ENCODE assay signal across 29 mouse cellular contexts in genomic region chr5:119379915-119380432, GRCm38 (mm10).
DNase-seq lines count a peak whose midpoint lies in the region; ATAC-seq lines count a peak whose summit lies in the region.
"Had no signal": no experiment of that assay in that cellular context is flagged by ENCODE, and none has a peak within 500 bp of the region (broad histone marks: within the 10 kb centered on the region; RNA-seq: fewer than 3 reads in every experiment).

No protein-coding gene starts in this region.

- H3K4me2 ChIP-seq in midbrain, embryonic 15.5 days: no peak overlapping the region
- no peak overlapping the region for H3K4me2 ChIP-seq in limb, embryonic 11.5 days (ENCODE audit: low read depth, severe bottlenecking)
- H3K4me2 ChIP-seq: embryonic facial prominence, embryonic 13.5 days; embryonic facial prominence, embryonic 15.5 days; forebrain, embryonic 12.5 days had no signal

- peaks cover 32% of the 10 kb centered on the region for H3K4me1 ChIP-seq in midbrain, embryonic 10.5 days
- no peaks in the 10 kb centered on the region for H3K4me1 ChIP-seq in midbrain, embryonic 15.5 days
- peaks cover 9% of the 10 kb centered on the region; the same call in 1 of the 2 replicates for H3K4me1 ChIP-seq in limb, embryonic 11.5 days (ENCODE audit: control insufficient read depth, insufficient read depth, low read length)
- H3K4me1 ChIP-seq: embryonic facial prominence, embryonic 15.5 days; forebrain, embryonic 12.5 days had no signal

- peaks cover 5% of the 10 kb centered on the region; the same call in 1 of the 2 replicates for H3K9me3 ChIP-seq in midbrain, embryonic 10.5 days (replicated peaks)
- no peaks in the 10 kb centered on the region for H3K9me3 ChIP-seq in midbrain, embryonic 15.5 days
- H3K9me3 ChIP-seq in limb, embryonic 11.5 days (ENCODE audit: control insufficient read depth, low read length): no peaks in the 10 kb centered on the region; the same call in 1 of the 2 replicates
- H3K9me3 ChIP-seq: embryonic facial prominence, embryonic 13.5 days; embryonic facial prominence, embryonic 15.5 days; forebrain, embryonic 10.5 days; forebrain, embryonic 12.5 days had no signal

- no peak for ATAC-seq in midbrain, embryonic 15.5 days (replicated peaks)
- ATAC-seq in limb, embryonic 11.5 days (ENCODE audit: insufficient number of reproducible peaks, low FRiP score, low TSS enrichment, low read depth): peak; percentile 60; the same call in 1 of the 2 replicates
- ATAC-seq: activated CD4-positive, CD25-positive, alpha-beta regulatory T cell, adult 4 months; CD4-positive, CD25-positive, alpha-beta regulatory T cell, adult 4 months; forebrain, embryonic 14.5 days; forebrain, embryonic 16.5 days; Patski had no signal

- H3K4me3 ChIP-seq in midbrain, embryonic 10.5 days: no peak overlapping the region
- no peak overlapping the region for H3K4me3 ChIP-seq in midbrain, embryonic 15.5 days
- no peak overlapping the region for H3K4me3 ChIP-seq in limb, embryonic 11.5 days (ENCODE audit: low read depth, low read length)
- H3K4me3 ChIP-seq: embryonic facial prominence, embryonic 13.5 days; embryonic facial prominence, embryonic 15.5 days; erythroblast, embryonic 14.5 days; forebrain, embryonic 10.5 days; forebrain, embryonic 12.5 days had no signal

- 0 out of 2 replicates have a peak overlapping the region, but pooled peaks have one; percentile 6 for H3K27ac ChIP-seq in midbrain, embryonic 10.5 days (replicated peaks)
- H3K27ac ChIP-seq in midbrain, embryonic 15.5 days: no peak overlapping the region
- no peak overlapping the region for H3K27ac ChIP-seq in limb, embryonic 11.5 days (replicated peaks; ENCODE audit: low read depth, low read length)
- H3K27ac ChIP-seq: embryonic facial prominence, embryonic 13.5 days; embryonic facial prominence, embryonic 15.5 days; forebrain, embryonic 10.5 days; forebrain, embryonic 12.5 days had no signal

- peaks cover 73% of the 10 kb centered on the region for H3K27me3 ChIP-seq in midbrain, embryonic 10.5 days (ENCODE audit: low read depth, poor library complexity, severe bottlenecking)
- no peaks in the 10 kb centered on the region for H3K27me3 ChIP-seq in midbrain, embryonic 15.5 days (replicated peaks)
- 0 out of 2 replicates have a peak, but pooled peaks cover 2% of the 10 kb centered on the region for H3K27me3 ChIP-seq in limb, embryonic 11.5 days (ENCODE audit: control insufficient read depth, insufficient read depth, low read length)
- H3K27me3 ChIP-seq: CH12.LX; embryonic facial prominence, embryonic 13.5 days; embryonic facial prominence, embryonic 15.5 days; Patski had no signal

- H3K36me3 ChIP-seq in midbrain, embryonic 10.5 days: no peaks in the 10 kb centered on the region
- no peaks in the 10 kb centered on the region for H3K36me3 ChIP-seq in midbrain, embryonic 15.5 days (replicated peaks)
- H3K36me3 ChIP-seq in limb, embryonic 11.5 days (ENCODE audit: control insufficient read depth, insufficient read depth, low read length): no peaks in the 10 kb centered on the region
- H3K36me3 ChIP-seq: embryonic facial prominence, embryonic 13.5 days; embryonic facial prominence, embryonic 15.5 days; forebrain, embryonic 10.5 days; forebrain, embryonic 12.5 days; G1E had no signal

- 81% methylated on average over 6 of the region's 6 CpGs for WGBS in midbrain, embryonic 10.5 days
- 85% methylated on average over 6 of the region's 6 CpGs for WGBS in midbrain, embryonic 15.5 days
- 21% methylated on average over 6 of the region's 6 CpGs for WGBS in limb, embryonic 11.5 days

- peak; percentile 74 for DNase-seq in heart, adult 11 months
- no peak for DNase-seq in heart, adult 8-10 months (ENCODE audit: low spot score)
- no peak for DNase-seq in midbrain, embryonic 10.5 days (ENCODE audit: low spot score)
- DNase-seq in limb, embryonic 11.5 days (ENCODE audit: low spot score): peak; percentile 42
- DNase-seq in adrenal gland, adult (ENCODE audit: inconsistent age in 2 of 2, low spot score in 1 of 2): no peak
- DNase-seq: adrenal gland, adult 2 months; adrenal gland, postnatal 10 days; adrenal gland, postnatal 25 days; B cell, adult 2 months; cerebellum, adult 11 months; cerebellum, adult 18-20 months; cerebellum, adult 8-10 months; cerebellum, adult 9-11 months; cerebellum, postnatal 14 days; cerebellum, postnatal 36 days; embryo, embryonic 11 days had no signal

- H3K9ac ChIP-seq in midbrain, embryonic 15.5 days: no peak overlapping the region
- no peak overlapping the region for H3K9ac ChIP-seq in limb, embryonic 11.5 days (ENCODE audit: low read length)
- H3K9ac ChIP-seq: embryonic facial prominence, embryonic 13.5 days; embryonic facial prominence, embryonic 15.5 days; forebrain, embryonic 12.5 days had no signal

Comparison
In these comparisons a context has a peak if more than half of its experiments do, and no peak if none do; other contexts are left out.
1. DNase-seq: peak in heart, adult 11 months (single experiment) and limb, embryonic 11.5 days (single experiment); none in heart, adult 8-10 months (single experiment), midbrain, embryonic 10.5 days (single experiment) and adrenal gland, adult (0 of 2).